Mouse (Mus musculus) CH12.LX (cell line): Measurements from ENCODE around the gene Gm9999. TPM values are rescaled to one million over a fixed set of nuclear protein-coding genes. Genes with fewer than 3 reads are reported as not detected.

ENCODE experiments used
- DNase-seq: peaks from one replicate; pipeline ENCODE4 v3.0.0-alpha.2; 2013; ENCODE audit errors: extremely low read depth
- H3K27ac ChIP-seq: 2 replicates; pipeline ENCODE4 v1.5.1; 2012; ENCODE audit warnings: low read depth, mild to moderate bottlenecking, control low read depth, moderate library complexity; ENCODE audit not compliant: insufficient read depth
- H3K27me3 ChIP-seq: replicated peaks from 2 replicates; pipeline ENCODE3; 2012; ENCODE audit warnings: inconsistent platforms
- H3K36me3 ChIP-seq, 2 experiments: replicated peaks in 1 of 2; 2 replicates each; pipeline versions ENCODE3 to v1.6.1; 2012; ENCODE audit warnings: inconsistent platforms in 1 of 2, low read length in 1 of 2, mild to moderate bottlenecking in 1 of 2, mixed read lengths in 1 of 2, moderate library complexity in 1 of 2; ENCODE audit not compliant: control insufficient read depth in 1 of 2, insufficient read depth in 1 of 2
- H3K4me1 ChIP-seq, 2 experiments: 2 replicates each; pipeline ENCODE4 v1.6.1; 2012; ENCODE audit warnings: inconsistent platforms in 1 of 2, moderate library complexity in 1 of 2; ENCODE audit not compliant: insufficient read depth in 2 of 2, control insufficient read depth in 1 of 2
- H3K4me2 ChIP-seq: 2 replicates; pipeline ENCODE4 v1.6.1; 2012; ENCODE audit warnings: low read depth, mild to moderate bottlenecking, control low read depth; ENCODE audit not compliant: poor library complexity, insufficient read depth, severe bottlenecking
- H3K4me3 ChIP-seq, 3 experiments: fragments of 150-350 bp in 1 of 3; sonication (generic) in 1 of 3; replicated peaks in 1 of 3; 2 replicates each; pipeline versions ENCODE3 to v1.5.1; 2011 to 2012; ENCODE audit warnings: low read depth in 2 of 3, low read length in 2 of 3, mild to moderate bottlenecking in 2 of 3, moderate library complexity in 2 of 3, control low read depth in 1 of 3, improper control_type of control experiment in 1 of 3, inconsistent platforms in 1 of 3, mixed read lengths in 1 of 3; ENCODE audit not compliant: poor library complexity in 1 of 3
- H3K79me2 ChIP-seq: replicated peaks from 2 replicates; pipeline ENCODE4 v1.6.1; 2012; ENCODE audit warnings: mild to moderate bottlenecking, moderate library complexity; ENCODE audit not compliant: control insufficient read depth, poor library complexity, insufficient read depth, severe bottlenecking; ENCODE audit errors: extremely low read depth
- H3K9ac ChIP-seq: 2 replicates; pipeline ENCODE4 v1.6.1; 2012; ENCODE audit warnings: low read depth, mild to moderate bottlenecking, control low read depth, moderate library complexity; ENCODE audit not compliant: insufficient read depth
- H3K9me3 ChIP-seq: replicated peaks from 2 replicates; pipeline ENCODE3; 2012; ENCODE audit warnings: low read length, inconsistent platforms, mixed read lengths
- CHD2 ChIP-seq: IDR thresholded peaks from 2 replicates; pipeline ENCODE4 v1.6.1; 2011; ENCODE audit warnings: low read length, improper control_type of control experiment
- CTCF ChIP-seq, 2 experiments: IDR thresholded peaks in 1 of 2; conservative IDR thresholded peaks in 1 of 2; 2 replicates each; pipeline ENCODE4 v1.5.1; 2011 to 2012; ENCODE audit warnings: low read depth in 2 of 2, low read length in 2 of 2, improper control_type of control experiment in 1 of 2, inconsistent platforms in 1 of 2, mild to moderate bottlenecking in 1 of 2, moderate library complexity in 1 of 2
- E2F4 ChIP-seq: IDR thresholded peaks from 2 replicates; pipeline ENCODE4 v1.6.1; 2011; ENCODE audit warnings: low read depth, low read length, improper control_type of control experiment; ENCODE audit not compliant: insufficient replicate concordance
- ELF1 ChIP-seq: IDR thresholded peaks from 2 replicates; pipeline ENCODE4 v1.6.1; 2014; ENCODE audit warnings: low read depth, mild to moderate bottlenecking, inconsistent platforms, low read length, improper control_type of control experiment
- EP300 ChIP-seq: IDR thresholded peaks from 2 replicates; pipeline ENCODE4 v1.6.1; 2011; ENCODE audit warnings: low read length, improper control_type of control experiment
- GABPA ChIP-seq: IDR thresholded peaks from 2 replicates; pipeline ENCODE4 v1.6.1; 2012; ENCODE audit warnings: low read depth, low read length, improper control_type of control experiment, inconsistent platforms; ENCODE audit not compliant: insufficient replicate concordance
- HCFC1 ChIP-seq: IDR thresholded peaks from 2 replicates; pipeline ENCODE4 v1.6.1; 2012; ENCODE audit warnings: low read depth, mild to moderate bottlenecking, inconsistent platforms, low read length, improper control_type of control experiment
- IRF4 ChIP-seq: IDR thresholded peaks from 2 replicates; pipeline ENCODE4 v1.6.1; 2014; ENCODE audit warnings: low read depth, mild to moderate bottlenecking, inconsistent platforms, low read length, improper control_type of control experiment
- MAZ ChIP-seq: IDR thresholded peaks from 2 replicates; pipeline ENCODE4 v1.6.1; 2012; ENCODE audit warnings: low read depth, mild to moderate bottlenecking, inconsistent platforms, low read length, improper control_type of control experiment, moderate library complexity
- MEF2A ChIP-seq: IDR thresholded peaks from 2 replicates; pipeline ENCODE4 v1.6.1; 2014; ENCODE audit warnings: low read depth, mild to moderate bottlenecking, inconsistent platforms, low read length, improper control_type of control experiment, borderline replicate concordance
- MXI1 ChIP-seq: IDR thresholded peaks from 2 replicates; pipeline ENCODE4 v1.6.1; 2011; ENCODE audit warnings: mild to moderate bottlenecking, low read depth, low read length, improper control_type of control experiment
- MYC ChIP-seq: IDR thresholded peaks from 2 replicates; pipeline ENCODE4 v1.6.1; 2011; ENCODE audit warnings: low read depth, mild to moderate bottlenecking, improper control_type of control experiment, low read length
- NELFE ChIP-seq: IDR thresholded peaks from 2 replicates; pipeline ENCODE4 v1.6.1; 2011; ENCODE audit warnings: low read depth, low read length, improper control_type of control experiment
- NRF1 ChIP-seq: IDR thresholded peaks from 2 replicates; pipeline ENCODE4 v1.6.1; 2014; ENCODE audit warnings: low read depth, mild to moderate bottlenecking, inconsistent platforms, low read length, improper control_type of control experiment, moderate library complexity
- POLR2AphosphoS2 ChIP-seq: IDR thresholded peaks from 2 replicates; pipeline ENCODE4 v1.6.1; 2011; ENCODE audit warnings: low read depth, low read length, improper control_type of control experiment
- TBP ChIP-seq: conservative IDR thresholded peaks from 2 replicates; pipeline ENCODE4 v1.6.1; 2011; ENCODE audit warnings: low read depth, low read length, improper control_type of control experiment
- TCF12 ChIP-seq: IDR thresholded peaks from 2 replicates; pipeline ENCODE4 v1.6.1; 2014; ENCODE audit warnings: low read depth, mild to moderate bottlenecking, inconsistent platforms, low read length, improper control_type of control experiment
- USF1 ChIP-seq: IDR thresholded peaks from 2 replicates; pipeline ENCODE4 v1.6.1; 2014; ENCODE audit warnings: low read depth, mild to moderate bottlenecking, inconsistent platforms, low read length, improper control_type of control experiment
- ZC3H11A ChIP-seq: IDR thresholded peaks from 2 replicates; pipeline ENCODE4 v1.6.1; 2012; ENCODE audit warnings: low read depth, mild to moderate bottlenecking, inconsistent platforms, low read length, improper control_type of control experiment
- ZKSCAN1 ChIP-seq: IDR thresholded peaks from 2 replicates; pipeline ENCODE4 v1.6.1; 2012; ENCODE audit warnings: low read depth, inconsistent platforms, low read length, improper control_type of control experiment, borderline replicate concordance
- ZNF384 ChIP-seq: IDR thresholded peaks from 2 replicates; pipeline ENCODE4 v1.6.1; 2012; ENCODE audit warnings: low read depth, low read length, improper control_type of control experiment, inconsistent platforms
- dilution Hi-C: fragments of 300-500 bp; cut with MboI; formaldehyde crosslinking; loops from 2 replicates; pipeline ENCODE4 v1.14.3; 2020; ENCODE audit warnings: low sequenced_read_pairs; ENCODE audit not compliant: extremely low pct_unique_long_range_greater_than_20kb, extremely low pct_ligation_motif_present
- in situ Hi-C: fragments of 300-500 bp; cut with MboI; formaldehyde crosslinking; loops from 3 replicates; pipeline ENCODE4 v1.14.3; 2019; ENCODE audit warnings: low sequenced_read_pairs, low pct_ligation_motif_present, low pct_unique_long_range_greater_than_20kb, mixed read lengths
- polyA plus RNA-seq: library from polyadenylated mRNA; unstranded; fragments of >175 nt; gene quantifications from 2 replicates; pipeline ENCODE4 v1.2.1, GENCODE M21; 2012; ENCODE audit warnings: low read depth; ENCODE audit not compliant: insufficient read length
- total RNA-seq, 2 experiments: library from RNA; depleted of rRNA; stranded (reverse); fragments of 300-350 nt in 1 of 2; fragments of >200 nt in 1 of 2; gene quantifications; 2 replicates each; pipeline ENCODE4 v1.2.3; 2012 to 2014

Gene Gm9999
- total and polyA plus RNA-seq, 3 experiments = not detected

DNA sequence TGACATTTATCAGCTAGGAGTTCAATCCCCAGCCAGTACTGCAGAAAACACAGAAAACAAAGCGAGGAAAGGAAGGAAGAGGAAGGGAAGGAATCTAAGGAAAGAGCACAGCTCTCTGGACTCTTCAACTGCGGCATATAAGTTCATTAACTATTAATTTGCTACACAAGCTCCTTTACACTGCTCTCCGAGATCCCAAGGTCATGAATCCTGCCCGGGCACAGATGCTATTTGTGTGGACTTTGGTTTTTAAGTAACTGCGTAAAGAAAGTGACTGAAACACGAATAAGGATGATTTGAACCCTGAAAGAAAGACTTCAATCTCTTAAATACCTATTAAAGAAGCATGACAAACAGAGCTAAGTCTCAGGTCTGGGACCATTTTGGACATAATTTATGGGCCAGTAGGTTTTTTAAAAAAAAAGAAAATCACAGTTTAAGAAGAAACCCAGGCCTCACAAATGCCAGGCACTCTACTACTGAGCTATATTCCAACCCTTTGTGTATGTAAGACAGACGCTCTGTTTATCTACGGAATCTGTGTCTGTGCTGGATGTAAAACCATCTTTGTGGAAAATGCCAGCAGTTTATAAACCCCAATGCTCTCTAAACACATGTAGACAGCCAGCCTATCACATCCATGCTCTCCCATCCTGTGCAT, 16.7 kb downstream of the Gm9999 start:
- peak overlapping the region; percentile 89; the same call in 1 of the 2 replicates for H3K4me2 ChIP-seq
- peaks cover 20 to 84% of the 10 kb centered on the region in 2 experiments for H3K4me1 ChIP-seq
- no peak overlapping the region for H3K27ac ChIP-seq
- no peaks in the 10 kb centered on the region for H3K27me3 ChIP-seq
- peaks cover 29 to 61% of the 10 kb centered on the region in 2 experiments for H3K36me3 ChIP-seq
- in situ Hi-C loops (no loop called here), dilution Hi-C loops (no loop called here)
- peaks cover 62% of the 10 kb centered on the region for H3K79me2 ChIP-seq
- no peak for TF ChIP-seq CTCF (conservative IDR thresholded peaks at IDR 0.05 in 1 of 2, IDR thresholded peaks at IDR 0.05 in 1 of 2; ENCODE audit: low read depth in 2 of 2, low read length in 2 of 2)
- no peak for TF ChIP-seq MAZ
- TF ChIP-seq TBP = no peak
- no peak for TF ChIP-seq TCF12
- TF ChIP-seq ZC3H11A = no peak
- TF ChIP-seq NELFE = no peak
- no peak for TF ChIP-seq IRF4
- TF ChIP-seq ZNF384 = no peak
- TF ChIP-seq E2F4 = no peak
- TF ChIP-seq MYC = no peak
- no peak for TF ChIP-seq NRF1
- no peak for TF ChIP-seq CHD2
- no peak for TF ChIP-seq USF1
- TF ChIP-seq EP300 = no peak
- no peak overlapping the region for H3K4me3 ChIP-seq
- DNase-seq = no peak
- no peaks in the 10 kb centered on the region for H3K9me3 ChIP-seq
- H3K9ac ChIP-seq = no peak overlapping the region

DNA sequence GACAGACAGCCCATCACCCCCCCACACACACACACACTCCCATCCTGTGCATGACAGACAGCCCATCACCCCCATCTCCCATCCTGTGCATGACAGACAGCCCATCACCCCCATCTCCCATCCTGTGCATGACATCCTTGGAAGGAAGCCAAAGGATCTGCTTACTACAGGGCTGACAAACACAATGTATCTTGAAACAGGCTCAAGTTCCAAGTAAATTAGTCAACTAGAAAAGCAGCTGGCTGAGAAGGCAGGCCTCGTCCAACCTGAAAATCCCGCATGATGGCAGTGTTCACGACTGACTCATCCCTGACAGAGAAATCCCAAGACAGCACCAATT, 17.2 kb downstream of the Gm9999 start:
- TF ChIP-seq GABPA = no peak
- no peak for TF ChIP-seq POLR2AphosphoS2
- no peak for TF ChIP-seq MEF2A
- no peak for TF ChIP-seq USF1
- no peak for TF ChIP-seq EP300
- TF ChIP-seq MXI1 = no peak
- TF ChIP-seq CTCF (conservative IDR thresholded peaks at IDR 0.05 in 1 of 2, IDR thresholded peaks at IDR 0.05 in 1 of 2; ENCODE audit: low read depth in 2 of 2, low read length in 2 of 2) = no peak
- TF ChIP-seq ELF1 = no peak
- no peak for TF ChIP-seq NELFE
- no peak for TF ChIP-seq HCFC1
- no peak for TF ChIP-seq ZKSCAN1
- no peak for TF ChIP-seq E2F4
- no peak overlapping the region for H3K9ac ChIP-seq
- in situ Hi-C loops = no loop called here

More for the DNA sequence above, 17.2 kb downstream of the Gm9999 start:
- Histone ChIP-seq H3K79me2 (peaks cover 67% of the 10 kb centered on the region), H3K9me3 (no peaks in the 10 kb centered on the region), H3K4me2 (no peak overlapping the region), H3K4me3 (no peak overlapping the region), H3K4me1 (peaks cover 20 to 89% of the 10 kb centered on the region in 2 experiments), H3K36me3 (peaks cover 24 to 58% of the 10 kb centered on the region in 2 experiments), H3K27ac (no peak overlapping the region), H3K27me3 (no peaks in the 10 kb centered on the region)
- no peak for DNase-seq
- dilution Hi-C loops = no loop called here
